Mouse (Mus musculus) ES-E14 (cell line): ENCODE data around the gene Camsap2. TPM values are rescaled to one million over a fixed set of nuclear protein-coding genes. Genes with fewer than 3 reads are reported as not detected.

Experiments used
- DNase-seq: peaks from one replicate; pipeline ENCODE4 v3.0.0-alpha.2; 2013; ENCODE audit warnings: low read depth, low spot score
- H3K27ac ChIP-seq: 2 replicates; pipeline ENCODE4 v1.5.1; 2012; ENCODE audit warnings: low read depth, mild to moderate bottlenecking, low read length, moderate library complexity, mixed read lengths; ENCODE audit not compliant: poor library complexity, insufficient read depth, severe bottlenecking
- H3K36me3 ChIP-seq: 2 replicates; pipeline ENCODE4 v1.6.1; 2012; ENCODE audit warnings: mild to moderate bottlenecking, low read length, moderate library complexity, mixed read lengths; ENCODE audit not compliant: control insufficient read depth, poor library complexity, insufficient read depth, severe bottlenecking
- H3K4me1 ChIP-seq, 2 experiments: fragments of 150-350 bp in 1 of 2; sonication (generic) in 1 of 2; 2 replicates each; pipeline ENCODE4 v1.6.1; 2012; ENCODE audit warnings: low read length in 2 of 2, mild to moderate bottlenecking in 1 of 2, mixed read lengths in 1 of 2; ENCODE audit not compliant: control insufficient read depth in 2 of 2, insufficient read depth in 2 of 2, poor library complexity in 1 of 2
- H3K4me3 ChIP-seq, 2 experiments: fragments of 150-350 bp in 1 of 2; sonication (generic) in 1 of 2; 2 replicates each; pipeline ENCODE4 v1.5.1; 2012; ENCODE audit warnings: low read length in 2 of 2, low read depth in 1 of 2, mild to moderate bottlenecking in 1 of 2, mixed read lengths in 1 of 2; ENCODE audit not compliant: insufficient read depth in 1 of 2, poor library complexity in 1 of 2, severe bottlenecking in 1 of 2
- H3K9ac ChIP-seq: 2 replicates; pipeline ENCODE4 v1.6.1; 2012; ENCODE audit warnings: low read depth, mild to moderate bottlenecking, low read length, mixed read lengths; ENCODE audit not compliant: poor library complexity, insufficient read depth, severe bottlenecking
- H3K9me3 ChIP-seq: fragments of 150-350 bp; sonication (generic); 2 replicates; pipeline ENCODE4 v1.6.1; 2012; ENCODE audit warnings: low read depth, mild to moderate bottlenecking, low read length; ENCODE audit not compliant: control insufficient read depth, insufficient read depth
- CHD2 ChIP-seq: IDR thresholded peaks from 2 replicates; pipeline ENCODE4 v1.6.1; 2014; ENCODE audit warnings: mild to moderate bottlenecking, low read depth, low read length, inconsistent platforms
- HCFC1 ChIP-seq: IDR thresholded peaks from 2 replicates; pipeline ENCODE4 v1.6.1; 2012; ENCODE audit warnings: low read length, inconsistent platforms, borderline replicate concordance; ENCODE audit not compliant: insufficient read depth
- MAFK ChIP-seq: IDR thresholded peaks from 2 replicates; pipeline ENCODE4 v1.6.1; 2014; ENCODE audit warnings: mild to moderate bottlenecking, low read depth, low read length, inconsistent platforms; ENCODE audit not compliant: insufficient read depth
- ZC3H11A ChIP-seq: IDR thresholded peaks from 2 replicates; pipeline ENCODE4 v1.6.1; 2012; ENCODE audit warnings: low read depth, mild to moderate bottlenecking, inconsistent platforms, low read length, borderline replicate concordance
- ZNF384 ChIP-seq: IDR thresholded peaks from 2 replicates; pipeline ENCODE4 v1.6.1; 2012; ENCODE audit warnings: low read depth, low read length, inconsistent platforms
- in situ Hi-C, 2 experiments: fragments of 600-800 bp; cut with MboI; formaldehyde crosslinking; loops; one replicate each; pipeline ENCODE4 v1.15.1; 2025; ENCODE audit warnings: low sequenced_read_pairs in 2 of 2, inconsistent platforms in 1 of 2; ENCODE audit not compliant: unreplicated experiment in 2 of 2
- total RNA-seq: library from RNA; depleted of rRNA; stranded (reverse); fragments of 300-350 nt; gene quantifications from 2 replicates; pipeline ENCODE4 v1.2.3, GENCODE M21; 2012

Camsap2 gene
- total RNA-seq, 1 experiment, result 20.3 TPM

DNA sequence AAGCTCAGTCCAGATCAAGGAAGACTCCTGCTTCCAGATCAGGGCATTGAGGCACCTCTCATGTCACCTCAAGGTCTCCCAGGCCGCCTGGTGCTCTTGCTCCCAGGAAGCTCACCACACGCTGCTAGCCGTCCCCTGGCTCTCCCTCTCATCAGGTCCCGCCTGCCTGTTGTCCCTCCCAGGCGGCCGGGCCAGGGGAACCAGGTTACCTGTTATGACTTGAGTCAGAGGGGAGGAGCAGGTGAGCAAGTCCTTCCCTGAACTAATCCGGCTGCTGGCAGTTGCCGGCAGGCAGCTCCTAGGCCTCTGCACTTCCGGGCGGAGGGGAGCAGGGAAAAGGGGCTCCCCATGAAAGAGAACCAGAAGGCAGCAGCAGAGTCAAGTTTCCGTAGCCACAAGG lies 115.7 kb downstream of the Camsap2 start:
- H3K4me1 ChIP-seq, result peaks cover 7 to 40% of the 10 kb centered on the region in 2 experiments; a peak in 3 of 4 replicates
- peak overlapping the region; percentile 46; the same call in 1 of the 2 replicates for H3K9ac ChIP-seq
- DNase-seq, result no peak
- H3K9me3 ChIP-seq, result no peaks in the 10 kb centered on the region
- TF ChIP-seq ZC3H11A (no peak), ZNF384 (no peak), HCFC1 (no peak), CHD2 (no peak), MAFK (no peak)
- peaks cover 23% of the 10 kb centered on the region for H3K36me3 ChIP-seq
- H3K4me3 ChIP-seq, result peak overlapping the region in 1 of 2 experiments; percentile 35; a peak in 1 of 4 replicates
- H3K27ac ChIP-seq, result peak overlapping the region; percentile 4; the same call in 1 of the 2 replicates
- in situ Hi-C loops, result no loop called here

GRCm38 (mm10) chr1:136229040-136229373 lies 116.9 kb downstream of the Camsap2 start:
- no peak for TF ChIP-seq MAFK
- no peak for TF ChIP-seq ZNF384
- no peak for TF ChIP-seq ZC3H11A
- no peak for TF ChIP-seq CHD2
- TF ChIP-seq HCFC1, result no peak
- DNase-seq, result no peak
- Histone ChIP-seq H3K9ac (no peak overlapping the region; the same call in 1 of the 2 replicates), H3K36me3 (peaks cover 33% of the 10 kb centered on the region), H3K4me3 (no peak overlapping the region), H3K27ac (no peak overlapping the region), H3K9me3 (no peaks in the 10 kb centered on the region), H3K4me1 (peaks cover 5 to 42% of the 10 kb centered on the region in 2 experiments; a peak in 3 of 4 replicates)
- in situ Hi-C loops, result no loop called here

- peaks cover 5 to 42% of the 10 kb centered on the region in 2 experiments; a peak in 3 of 4 replicates for H3K4me1 ChIP-seq
- no peak overlapping the region for H3K27ac ChIP-seq
- in situ Hi-C loops, result no loop called here
- H3K9me3 ChIP-seq, result no peaks in the 10 kb centered on the region
- TF ChIP-seq ZNF384 (no peak), MAFK (no peak), ZC3H11A (no peak), CHD2 (no peak), HCFC1 (no peak)
- H3K36me3 ChIP-seq, result peaks cover 36% of the 10 kb centered on the region
- DNase-seq, result no peak
- H3K4me3 ChIP-seq, result no peak overlapping the region
- H3K9ac ChIP-seq, result no peak overlapping the region; the same call in 1 of the 2 replicates
Observed at GRCm38 (mm10) chr1:136228328-136229039, 117.4 kb downstream of the Camsap2 start.

DNA sequence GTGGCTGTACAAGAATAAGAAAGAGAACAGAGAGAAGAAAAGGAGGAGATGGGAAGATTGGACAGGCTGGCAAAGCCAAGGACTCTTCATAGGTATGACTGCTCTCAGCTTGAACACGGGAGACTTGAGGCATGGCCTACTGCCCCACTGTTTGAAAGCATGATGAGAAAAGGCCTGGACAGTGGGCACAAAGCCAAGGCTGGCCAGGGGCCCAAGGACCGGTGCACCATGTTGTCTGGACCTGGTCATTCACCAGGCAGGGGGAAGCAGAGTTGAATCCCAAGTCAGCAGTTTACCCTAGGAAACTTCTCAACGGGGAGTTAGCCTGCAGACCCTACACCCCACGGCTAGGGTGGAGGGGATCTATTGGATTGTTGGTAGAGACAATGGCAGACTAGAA lies 118.0 kb downstream of the Camsap2 start:
- TF ChIP-seq CHD2, result no peak
- TF ChIP-seq HCFC1, result no peak
- no peak for TF ChIP-seq MAFK
- no peak for TF ChIP-seq ZC3H11A
- TF ChIP-seq ZNF384, result no peak
- H3K27ac ChIP-seq, result no peak overlapping the region
- H3K4me1 ChIP-seq, result peaks cover 5 to 42% of the 10 kb centered on the region in 2 experiments; a peak in 3 of 4 replicates

More for the DNA sequence above, 118.0 kb downstream of the Camsap2 start:
- H3K9ac ChIP-seq, result no peak overlapping the region
- in situ Hi-C loops, result no loop called here
- H3K4me3 ChIP-seq, result no peak overlapping the region
- no peaks in the 10 kb centered on the region for H3K9me3 ChIP-seq
- H3K36me3 ChIP-seq, result peaks cover 39% of the 10 kb centered on the region
- DNase-seq, result no peak
